Mouse (Mus musculus) cortical plate, adult 2 months (tissue): ENCODE results near the gene Maea.

ENCODE experiments used
- CTCF ChIP-seq: fragments of 200-500 bp; IDR thresholded peaks from 2 replicates; pipeline ENCODE4 v1.5.1; 2011; ENCODE audit warnings: mild to moderate bottlenecking, control low read depth, low read length; ENCODE audit not compliant: insufficient read depth; ENCODE audit errors: extremely low read depth
- POLR2A ChIP-seq: fragments of 200-500 bp; IDR thresholded peaks from 2 replicates; pipeline ENCODE4 v1.6.1; 2011; ENCODE audit warnings: mild to moderate bottlenecking, low read length, control low read depth; ENCODE audit not compliant: insufficient read depth; ENCODE audit errors: extremely low read depth

- TF ChIP-seq CTCF, result no peak
- no peak for TF ChIP-seq POLR2A
Observed at GRCm38 (mm10) chr5:33352273-33352645, 16.9 kb downstream of the Maea start.
